Mouse (Mus musculus) heart, postnatal 0 days (tissue): ENCODE measurements around the gene Casq2.

ENCODE experiments used
- CTCF ChIP-seq: IDR thresholded peaks from 2 replicates; pipeline ENCODE4 v1.5.1; 2016; ENCODE audit warnings: antibody characterized with exemption, control low read depth, low read depth
- EP300 ChIP-seq: IDR thresholded peaks from 2 replicates; pipeline ENCODE4 v1.6.1; 2016; ENCODE audit warnings: antibody characterized with exemption, low read depth

DNA sequence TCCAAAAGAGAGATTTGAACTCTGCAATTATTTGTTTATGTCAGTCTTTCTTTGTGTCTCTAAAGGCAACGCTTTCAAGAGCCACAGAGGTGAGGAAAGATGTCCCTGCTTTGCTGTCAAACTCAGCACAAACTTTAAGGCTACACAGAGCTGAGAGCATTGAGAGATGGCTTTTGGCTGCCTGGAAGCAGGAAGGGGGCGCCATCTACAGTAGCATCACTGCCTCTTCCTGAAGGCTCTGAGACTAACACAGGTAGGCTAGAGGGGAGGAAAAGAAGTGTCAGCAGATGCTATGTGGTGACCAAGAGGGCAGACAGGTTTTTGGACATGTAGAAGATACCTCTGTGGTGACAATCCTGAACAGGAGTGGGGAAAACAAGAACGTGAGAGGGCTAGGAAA lies 41.1 kb upstream of the Casq2 start:
- peak; percentile 47 for TF ChIP-seq CTCF
- TF ChIP-seq EP300, result no peak
